Mouse (Mus musculus) testis, postnatal 10 days (tissue): ENCODE measurements around the gene Tmem222.
A peak's percentile ranks its signal among the peaks of the same experiment; 100 is the strongest.

Source experiments
- DNase-seq: peaks from one replicate; pipeline ENCODE4 v3.0.0; 2021; ENCODE audit warnings: low spot score

The Tmem222 gene

DNA sequence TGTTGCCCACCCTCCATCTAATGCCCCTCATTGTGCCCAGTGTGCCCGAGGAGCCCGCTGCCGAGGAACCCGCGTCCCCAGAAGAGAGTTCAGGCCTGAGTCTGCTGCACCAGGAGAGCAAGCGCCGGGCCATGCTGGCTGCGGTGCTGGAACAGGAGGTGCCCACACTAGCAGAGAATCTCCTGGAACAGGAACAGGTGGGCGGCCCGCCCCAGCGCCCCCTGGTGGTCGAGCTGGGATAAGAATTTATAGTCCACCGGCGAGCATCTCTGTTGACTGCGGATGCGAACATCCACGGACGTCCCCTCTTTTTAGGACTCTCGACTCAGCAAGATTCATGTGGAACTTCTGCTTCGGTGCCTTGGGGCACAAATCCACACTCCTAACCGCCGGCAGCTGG lies 27.0 kb downstream of the Tmem222 start:
- DNase-seq, result peak; percentile 93

- no peak for DNase-seq
Measured at GRCm38 (mm10) chr4:133247806-133248449, 29.7 kb downstream of the Tmem222 start.

DNA sequence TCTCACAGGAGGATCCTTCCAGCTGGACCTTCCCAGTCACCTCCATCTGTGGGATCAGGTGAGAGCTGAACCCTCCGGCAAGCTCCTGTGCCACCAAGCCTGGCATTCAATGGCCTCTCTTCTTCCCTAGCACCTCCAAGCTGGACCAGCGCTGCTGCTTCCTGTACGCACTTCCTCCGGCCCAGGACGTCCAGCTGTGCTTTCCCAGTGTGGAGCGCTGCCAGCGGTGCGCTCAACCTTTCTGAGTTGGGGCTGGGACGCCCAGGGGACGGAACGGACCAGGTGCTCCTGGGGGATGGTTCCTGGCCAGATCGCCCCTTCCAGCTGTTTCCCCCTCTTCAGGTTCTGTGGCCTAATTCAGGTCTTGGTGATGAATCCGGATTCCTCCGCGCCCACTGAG lies 30.5 kb downstream of the Tmem222 start:
- DNase-seq, result no peak

- no peak for DNase-seq
Measured at GRCm38 (mm10) chr4:133244289-133244688, 33.3 kb downstream of the Tmem222 start.

- DNase-seq, result no peak
Measured at GRCm38 (mm10) chr4:133243538-133243937, 34.1 kb downstream of the Tmem222 start.

DNA sequence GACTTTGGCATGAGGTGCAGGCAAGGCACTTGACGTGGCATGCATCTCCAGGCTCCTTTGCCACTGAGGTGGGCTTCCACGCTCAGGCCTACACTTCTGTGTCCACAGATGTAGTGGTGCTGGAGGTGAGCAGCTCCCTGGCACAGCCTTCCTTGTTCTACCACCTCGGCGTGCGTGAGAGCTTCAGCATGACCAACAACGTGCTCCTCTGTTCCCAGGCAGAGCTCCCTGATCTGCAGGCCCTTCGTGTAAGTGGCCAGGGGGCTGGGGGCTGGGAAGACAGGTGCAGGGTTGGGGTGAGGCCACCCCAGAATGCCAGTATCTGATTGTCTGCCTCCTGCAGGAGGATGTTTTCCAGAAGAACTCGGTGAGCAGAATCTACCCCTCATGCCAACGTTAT lies 34.9 kb downstream of the Tmem222 start:
- DNase-seq, result no peak

GRCm38 (mm10) chr4:133241910-133242309 lies 35.7 kb downstream of the Tmem222 start:
- DNase-seq, result no peak

DNA sequence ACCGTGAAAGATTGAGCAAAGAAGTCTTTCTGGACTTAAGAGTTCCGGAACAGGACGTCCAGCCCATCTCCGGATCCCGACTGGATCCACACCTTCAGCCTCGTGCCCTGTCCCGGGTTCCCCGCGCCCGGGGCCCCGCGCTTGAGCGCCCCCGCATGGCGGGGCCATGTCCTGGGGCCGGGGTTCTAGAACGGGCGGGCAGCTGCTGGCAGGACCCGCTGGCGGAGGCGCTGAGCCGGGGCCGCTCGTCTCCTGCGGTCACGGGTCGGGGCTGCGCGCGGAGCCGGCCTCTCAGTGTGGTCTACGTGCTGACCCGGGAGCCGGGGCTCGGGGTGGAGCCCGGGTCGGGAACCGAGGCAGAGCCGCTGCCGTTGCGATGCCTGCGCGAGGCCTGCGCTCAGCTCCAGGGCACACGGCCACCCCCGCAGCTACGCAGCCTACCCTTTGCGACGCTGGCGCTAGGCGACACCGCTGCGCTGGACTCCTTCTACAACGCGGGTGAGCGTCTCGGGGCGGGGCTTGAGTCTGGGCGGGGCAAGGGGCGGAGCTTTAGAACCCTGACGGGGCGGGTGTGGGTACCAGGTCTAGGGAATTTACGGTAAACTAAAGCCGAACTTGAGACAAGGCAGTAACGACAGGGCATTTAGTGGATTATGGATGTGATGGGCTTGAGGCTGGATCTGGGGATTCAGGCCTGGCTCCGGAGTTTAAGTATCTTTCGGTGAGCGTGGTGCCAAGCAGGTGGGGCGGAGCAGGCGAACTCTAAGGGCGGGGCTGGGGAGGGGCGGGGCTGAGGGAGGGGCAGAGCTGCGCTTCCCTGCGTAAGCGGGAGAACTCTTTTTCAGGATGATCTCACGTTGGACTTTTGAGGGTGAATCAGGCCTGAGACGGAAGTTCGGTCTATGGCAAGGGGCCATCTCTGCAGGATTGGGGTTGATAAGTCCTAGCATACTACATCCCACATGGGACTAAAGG lies 36.4 kb downstream of the Tmem222 start:
- DNase-seq, result peak; percentile 97

- DNase-seq, result peak; percentile 77
Measured at GRCm38 (mm10) chr4:133240490-133240921, 37.1 kb downstream of the Tmem222 start, which contains the start of gene Map3k6. Gene Map3k6 (plus strand): TSS chr4:133240818.

DNA sequence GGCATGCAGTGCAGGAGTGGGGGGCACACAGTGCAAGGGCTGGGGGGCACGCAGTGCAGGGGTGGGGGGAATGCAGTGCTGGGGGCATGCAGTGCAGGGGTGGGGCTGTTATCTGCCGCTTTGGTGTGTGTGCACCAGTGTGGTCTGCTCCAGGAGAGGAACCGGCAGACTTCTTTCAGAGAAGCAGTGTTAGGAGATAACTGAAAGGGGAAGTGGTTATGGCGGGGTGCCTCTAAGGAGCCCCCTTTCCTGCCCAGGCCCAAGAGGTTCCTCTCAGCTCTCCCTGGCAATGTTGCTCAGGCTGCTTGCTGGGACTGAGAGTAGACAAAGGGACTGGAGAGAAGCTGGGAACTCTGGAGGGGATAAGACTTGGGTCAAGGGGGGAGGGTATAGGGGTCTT lies 39.7 kb downstream of the Tmem222 start:
- DNase-seq, result no peak

GRCm38 (mm10) chr4:133235415-133235814 lies 42.2 kb downstream of the Tmem222 start:
- DNase-seq, result no peak

- DNase-seq, result no peak
Measured at GRCm38 (mm10) chr4:133234771-133235170, 42.8 kb downstream of the Tmem222 start.

DNA sequence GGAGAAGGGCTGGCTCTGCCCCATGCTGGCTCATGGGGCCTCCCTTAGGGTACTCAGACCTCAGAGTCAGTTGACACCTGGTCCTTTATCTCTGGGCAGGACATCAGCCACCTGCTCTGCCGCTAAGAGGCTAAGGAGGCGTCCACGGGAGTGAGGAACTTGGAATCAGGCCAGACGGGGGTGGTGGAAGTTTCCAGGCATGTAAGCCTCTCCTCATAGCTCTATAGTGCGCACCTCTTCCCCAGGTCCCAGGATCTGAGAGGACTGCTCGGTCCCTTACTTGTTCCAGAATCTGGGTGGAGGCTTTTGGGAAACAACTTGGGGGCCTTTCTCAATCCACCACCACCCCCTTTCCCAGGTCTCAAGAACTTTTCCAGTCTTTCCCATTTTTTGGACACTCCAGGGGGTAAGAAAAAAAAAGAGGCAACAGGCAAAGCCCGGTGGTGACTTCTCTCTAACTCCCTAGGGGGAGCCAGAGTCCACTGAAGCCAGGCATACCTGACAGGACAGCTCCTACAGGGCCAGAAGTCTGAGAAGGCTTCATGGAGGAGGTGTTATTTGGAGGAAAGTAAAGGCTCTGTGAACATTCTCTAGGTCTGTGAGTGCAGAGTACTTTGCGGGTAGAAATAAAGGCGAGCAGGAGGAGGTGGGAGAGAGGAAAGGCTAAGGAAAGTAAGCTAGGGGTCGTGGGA lies 44.2 kb downstream of the Tmem222 start:
- DNase-seq, result no peak

DNA sequence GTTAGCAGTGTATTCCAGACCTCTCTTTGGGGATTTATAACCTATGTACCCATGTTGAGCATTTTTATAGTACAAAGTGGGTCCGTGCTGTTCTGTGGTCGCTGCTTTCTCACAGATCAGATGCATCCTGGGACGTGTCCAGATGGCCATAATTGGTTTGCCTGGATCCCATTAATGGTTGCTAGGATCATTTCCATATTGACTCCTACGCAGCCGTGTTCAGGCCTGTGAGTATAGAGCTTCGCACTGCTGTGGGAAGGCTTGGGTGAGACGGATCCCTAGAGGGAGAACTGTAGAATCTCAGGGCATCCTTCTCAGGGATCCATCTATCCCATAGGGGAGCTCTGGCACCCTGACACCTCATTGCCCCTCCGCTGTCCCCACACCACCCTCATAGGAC lies 48.0 kb downstream of the Tmem222 start:
- no peak for DNase-seq

DNA sequence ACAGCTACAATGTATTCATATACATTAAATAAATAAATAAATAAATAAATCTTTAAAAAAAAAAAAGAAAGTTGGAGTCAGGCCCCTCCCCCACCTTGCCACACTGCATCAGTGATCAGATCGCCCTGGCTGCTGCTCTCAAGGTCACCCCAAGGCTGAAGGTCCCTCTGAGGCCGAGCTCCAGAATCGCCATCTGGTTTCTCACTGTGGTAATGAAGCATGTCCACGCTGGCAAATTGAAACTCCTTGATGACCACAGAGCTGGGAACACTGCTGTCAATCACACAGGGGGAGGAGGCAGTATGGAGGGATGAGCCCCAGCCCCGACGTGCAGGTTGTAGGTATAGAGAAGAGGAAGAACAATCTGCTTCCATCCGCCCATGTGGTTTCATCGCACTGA lies 50.0 kb downstream of the Tmem222 start:
- DNase-seq, result no peak

GRCm38 (mm10) chr4:133226073-133226472 lies 51.5 kb downstream of the Tmem222 start:
- peak; percentile 69 for DNase-seq

GRCm38 (mm10) chr4:133223875-133224274 lies 53.7 kb downstream of the Tmem222 start:
- DNase-seq, result no peak

DNA sequence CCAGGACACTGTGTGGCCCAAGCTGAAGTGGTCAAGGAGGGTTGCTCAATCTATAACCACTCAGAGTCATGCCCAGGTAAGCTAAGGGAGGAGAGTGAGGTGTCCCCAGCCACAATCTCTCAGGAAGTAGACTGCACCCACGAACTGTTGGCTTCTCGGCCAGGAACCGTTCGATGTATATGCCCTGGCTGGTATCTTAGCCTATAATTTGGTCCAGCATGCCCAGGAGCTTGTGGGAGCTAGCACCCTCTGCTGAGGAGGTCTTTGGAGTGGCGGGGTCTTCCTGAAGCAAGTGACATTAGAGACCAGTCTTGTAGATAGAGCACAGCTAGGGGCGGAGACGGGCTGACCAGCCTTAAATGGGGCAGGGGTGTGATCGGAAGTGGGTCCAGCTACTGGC lies 55.9 kb downstream of the Tmem222 start:
- no peak for DNase-seq

DNA sequence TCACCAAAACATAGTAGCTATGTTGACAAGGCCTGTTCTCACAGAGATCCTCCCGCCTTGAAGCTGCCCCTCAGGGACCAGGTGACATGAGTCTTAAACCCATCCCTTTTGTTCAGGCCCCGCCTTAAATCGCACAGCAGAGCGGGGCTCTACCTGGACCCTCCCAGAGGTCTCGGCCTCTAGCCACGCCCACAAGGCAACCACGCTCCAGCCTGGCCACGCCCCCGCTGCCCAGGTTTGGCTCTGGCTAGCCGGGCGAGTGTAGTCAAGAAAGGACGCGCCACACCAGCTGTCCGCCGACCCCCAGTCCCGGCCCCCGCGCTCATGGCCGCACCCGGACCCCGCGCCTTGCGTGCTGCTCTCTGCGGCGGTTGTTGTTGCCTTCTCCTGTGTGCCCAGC lies 56.9 kb downstream of the Tmem222 start:
- peak; percentile 77 for DNase-seq

GRCm38 (mm10) chr4:133218745-133219144 lies 58.8 kb downstream of the Tmem222 start:
- no peak for DNase-seq

- peak; percentile 82 for DNase-seq
Measured at GRCm38 (mm10) chr4:133217641-133218040, 60.0 kb downstream of the Tmem222 start.
